Mouse (Mus musculus): ENCODE measurements at regions not wholly inside any gene's neighbourhood (a gene's known extent, or its start where the extent isn't known, plus 50 kb on each side); places are given as distances from the start of the nearest gene placed in this dataset.

- Histone ChIP-seq H3K4me1 (replicated peaks; ENCODE audit: low read depth, low read length) (no peaks in the 10 kb centered on the region), H3K4me3 (replicated peaks; ENCODE audit: low read length) (no peak overlapping the region)
- no peak for TF ChIP-seq POU5F1 (IDR thresholded peaks at IDR 0.05; ENCODE audit: borderline replicate concordance, low read length)
- TF ChIP-seq CTCF (conservative IDR thresholded peaks at IDR 0.05; ENCODE audit: low read length) = no peak
- TF ChIP-seq NANOG (IDR thresholded peaks at IDR 0.05; ENCODE audit: borderline replicate concordance, low read length) = no peak
Measured at GRCm38 (mm10) chr19:56185756-56186155, 101.2 kb upstream of the Habp2 start.

GRCm38 (mm10) chr19:56189185-56189584 lies 97.8 kb upstream of the Habp2 start:
- H3K27me3 ChIP-seq (ENCODE audit: insufficient read depth, low read length) = 0 out of 2 replicates have a peak, but pooled peaks cover 2% of the 10 kb centered on the region
- TF ChIP-seq CTCF (conservative IDR thresholded peaks at IDR 0.05; ENCODE audit: low read length) (no peak), NANOG (IDR thresholded peaks at IDR 0.05; ENCODE audit: borderline replicate concordance, low read length) (no peak), POU5F1 (IDR thresholded peaks at IDR 0.05; ENCODE audit: borderline replicate concordance, low read length) (no peak)
- 0 out of 2 replicates have a peak, but pooled peaks cover under 1% of the 10 kb centered on the region for H3K9me3 ChIP-seq (ENCODE audit: low read length)
- H3K4me1 ChIP-seq (replicated peaks; ENCODE audit: low read depth, low read length) = peaks cover 5% of the 10 kb centered on the region
- no peaks in the 10 kb centered on the region for H3K36me3 ChIP-seq (ENCODE audit: insufficient read depth, low read length)
- no peak overlapping the region for H3K4me3 ChIP-seq (replicated peaks; ENCODE audit: low read length)

More at GRCm38 (mm10) chr19:56185756-56186155, 101.2 kb upstream of the Habp2 start:
- no peaks in the 10 kb centered on the region for H3K36me3 ChIP-seq (ENCODE audit: insufficient read depth, low read length)
- no peaks in the 10 kb centered on the region for H3K27me3 ChIP-seq (ENCODE audit: insufficient read depth, low read length)
- H3K9me3 ChIP-seq (ENCODE audit: low read length) = peaks cover 16% of the 10 kb centered on the region; the same call in 1 of the 2 replicates

- H3K4me1 ChIP-seq (replicated peaks; ENCODE audit: low read depth, low read length) = peaks cover 5% of the 10 kb centered on the region
- no peak for TF ChIP-seq NANOG (IDR thresholded peaks at IDR 0.05; ENCODE audit: borderline replicate concordance, low read length)
- no peak for TF ChIP-seq POU5F1 (IDR thresholded peaks at IDR 0.05; ENCODE audit: borderline replicate concordance, low read length)
- TF ChIP-seq CTCF (conservative IDR thresholded peaks at IDR 0.05; ENCODE audit: low read length) = no peak
- no peaks in the 10 kb centered on the region for H3K9me3 ChIP-seq (ENCODE audit: low read length)
- no peaks in the 10 kb centered on the region for H3K36me3 ChIP-seq (ENCODE audit: insufficient read depth, low read length)
- no peak overlapping the region for H3K4me3 ChIP-seq (replicated peaks; ENCODE audit: low read length)
- H3K27me3 ChIP-seq (ENCODE audit: insufficient read depth, low read length) = 0 out of 2 replicates have a peak, but pooled peaks cover 3% of the 10 kb centered on the region
Measured at GRCm38 (mm10) chr19:56190222-56190621, 96.7 kb upstream of the Habp2 start.

- Histone ChIP-seq H3K9me3 (ENCODE audit: low read length) (0 out of 2 replicates have a peak, but pooled peaks cover 6% of the 10 kb centered on the region), H3K4me1 (replicated peaks; ENCODE audit: low read depth, low read length) (no peaks in the 10 kb centered on the region), H3K36me3 (ENCODE audit: insufficient read depth, low read length) (no peaks in the 10 kb centered on the region), H3K4me3 (replicated peaks; ENCODE audit: low read length) (no peak overlapping the region), H3K27me3 (ENCODE audit: insufficient read depth, low read length) (0 out of 2 replicates have a peak, but pooled peaks cover 10% of the 10 kb centered on the region)
- no peak for TF ChIP-seq CTCF (conservative IDR thresholded peaks at IDR 0.05; ENCODE audit: low read length)
- TF ChIP-seq POU5F1 (IDR thresholded peaks at IDR 0.05; ENCODE audit: borderline replicate concordance, low read length) = no peak
Measured at GRCm38 (mm10) chr19:56198474-56199236, 88.3 kb upstream of the Habp2 start.

GRCm38 (mm10) chr19:56199401-56200150 lies 87.4 kb upstream of the Habp2 start:
- TF ChIP-seq CTCF (conservative IDR thresholded peaks at IDR 0.05; ENCODE audit: low read length) (no peak), NANOG (IDR thresholded peaks at IDR 0.05; ENCODE audit: borderline replicate concordance, low read length) (no peak), POU5F1 (IDR thresholded peaks at IDR 0.05; ENCODE audit: borderline replicate concordance, low read length) (no peak)
- Histone ChIP-seq H3K27me3 (ENCODE audit: insufficient read depth, low read length) (0 out of 2 replicates have a peak, but pooled peaks cover 7% of the 10 kb centered on the region), H3K4me1 (replicated peaks; ENCODE audit: low read depth, low read length) (no peaks in the 10 kb centered on the region), H3K4me3 (replicated peaks; ENCODE audit: low read length) (no peak overlapping the region), H3K9me3 (ENCODE audit: low read length) (0 out of 2 replicates have a peak, but pooled peaks cover 6% of the 10 kb centered on the region), H3K36me3 (ENCODE audit: insufficient read depth, low read length) (no peaks in the 10 kb centered on the region)

- H3K27me3 ChIP-seq (ENCODE audit: insufficient read depth, low read length) = 0 out of 2 replicates have a peak, but pooled peaks cover 10% of the 10 kb centered on the region
- H3K4me1 ChIP-seq (replicated peaks; ENCODE audit: low read depth, low read length) = no peaks in the 10 kb centered on the region
- H3K4me3 ChIP-seq (replicated peaks; ENCODE audit: low read length) = no peak overlapping the region
- no peaks in the 10 kb centered on the region for H3K36me3 ChIP-seq (ENCODE audit: insufficient read depth, low read length)
- H3K9me3 ChIP-seq (ENCODE audit: low read length) = 0 out of 2 replicates have a peak, but pooled peaks cover 6% of the 10 kb centered on the region
- TF ChIP-seq NANOG (IDR thresholded peaks at IDR 0.05; ENCODE audit: borderline replicate concordance, low read length) (no peak), CTCF (conservative IDR thresholded peaks at IDR 0.05; ENCODE audit: low read length) (peak; percentile 89)
Measured at GRCm38 (mm10) chr19:56201007-56201682, 85.8 kb upstream of the Habp2 start.

- H3K4me3 ChIP-seq (replicated peaks; ENCODE audit: low read length) = no peak overlapping the region
- H3K27me3 ChIP-seq (ENCODE audit: insufficient read depth, low read length) = 0 out of 2 replicates have a peak, but pooled peaks cover 10% of the 10 kb centered on the region
- TF ChIP-seq NANOG (IDR thresholded peaks at IDR 0.05; ENCODE audit: borderline replicate concordance, low read length) (no peak), CTCF (conservative IDR thresholded peaks at IDR 0.05; ENCODE audit: low read length) (peak; percentile 38)
- H3K9me3 ChIP-seq (ENCODE audit: low read length) = 0 out of 2 replicates have a peak, but pooled peaks cover 6% of the 10 kb centered on the region
- H3K4me1 ChIP-seq (replicated peaks; ENCODE audit: low read depth, low read length) = no peaks in the 10 kb centered on the region
- no peaks in the 10 kb centered on the region for H3K36me3 ChIP-seq (ENCODE audit: insufficient read depth, low read length)
Measured at GRCm38 (mm10) chr19:56201738-56202480, 85.0 kb upstream of the Habp2 start.

Measured in E14TG2a.4 (cell line).